Mouse (Mus musculus) liver, embryonic 14.5 days (tissue): Measurements from ENCODE around the gene Atxn2l.

Experiments
- CTCF ChIP-seq: IDR thresholded peaks from 2 replicates; pipeline ENCODE4 v1.5.1; 2016; ENCODE audit warnings: antibody characterized with exemption, low read depth, control low read depth
- EP300 ChIP-seq: IDR thresholded peaks from 2 replicates; pipeline ENCODE4 v1.6.1; 2016; ENCODE audit warnings: antibody characterized with exemption, low read depth

- no peak for TF ChIP-seq EP300
- TF ChIP-seq CTCF = no peak
Measured at GRCm38 (mm10) chr7:126444536-126444935, 58.7 kb downstream of the Atxn2l start.
